Mouse (Mus musculus) MEL (cell line): ENCODE data around the gene Fxr1. TPM values are rescaled to one million over a fixed set of nuclear protein-coding genes. Genes with fewer than 3 reads are reported as not detected.

Experiments used
- DNase-seq: peaks from one replicate; pipeline ENCODE4 v3.0.0; 2011; ENCODE audit warnings: low read depth, low spot score
- H3K27ac ChIP-seq: 2 replicates; pipeline ENCODE4 v1.5.1; 2012; ENCODE audit warnings: low read depth, mild to moderate bottlenecking, control low read depth, low read length, moderate library complexity; ENCODE audit not compliant: control insufficient read depth
- H3K27me3 ChIP-seq, 2 experiments: fragments of 150-350 bp in 1 of 2; sonication (generic) in 1 of 2; 2 replicates each; pipeline ENCODE4 v1.6.1; 2012; ENCODE audit warnings: low read length in 2 of 2, mild to moderate bottlenecking in 2 of 2, improper control_type of control experiment in 1 of 2, moderate library complexity in 1 of 2; ENCODE audit not compliant: insufficient read depth in 2 of 2, control insufficient read depth in 1 of 2
- H3K36me3 ChIP-seq, 2 experiments: 2 replicates each; pipeline ENCODE4 v1.6.1; 2012 to 2014; ENCODE audit warnings: low read length in 2 of 2, improper control_type of control experiment in 1 of 2, inconsistent platforms in 1 of 2, mild to moderate bottlenecking in 1 of 2; ENCODE audit not compliant: insufficient read depth in 2 of 2, control insufficient read depth in 1 of 2
- H3K4me1 ChIP-seq, 2 experiments: fragments of 150-350 bp in 1 of 2; sonication (generic) in 1 of 2; 2 replicates each; pipeline ENCODE4 v1.6.1; 2012; ENCODE audit warnings: low read length in 2 of 2, improper control_type of control experiment in 1 of 2, mild to moderate bottlenecking in 1 of 2; ENCODE audit not compliant: insufficient read depth in 2 of 2, control insufficient read depth in 1 of 2
- H3K4me3 ChIP-seq, 2 experiments: fragments of 150-350 bp in 1 of 2; sonication (generic) in 1 of 2; 2 replicates each; pipeline ENCODE4 v1.5.1; 2012; ENCODE audit warnings: low read depth in 2 of 2, low read length in 2 of 2, mild to moderate bottlenecking in 2 of 2, moderate library complexity in 2 of 2, control low read depth in 1 of 2, improper control_type of control experiment in 1 of 2; ENCODE audit not compliant: control insufficient read depth in 1 of 2, insufficient read depth in 1 of 2
- H3K79me2 ChIP-seq: 2 replicates; pipeline ENCODE4 v1.6.1; 2012; ENCODE audit warnings: mild to moderate bottlenecking, low read length, moderate library complexity; ENCODE audit not compliant: control insufficient read depth, poor library complexity, insufficient read depth
- H3K9ac ChIP-seq: 2 replicates; pipeline ENCODE4 v1.6.1; 2012; ENCODE audit warnings: low read depth, mild to moderate bottlenecking, control low read depth, low read length, moderate library complexity; ENCODE audit not compliant: control insufficient read depth, poor library complexity, severe bottlenecking
- H3K9me3 ChIP-seq: fragments of 150-350 bp; sonication (generic); replicated peaks from 2 replicates; pipeline ENCODE4 v1.6.1; 2012; ENCODE audit warnings: mild to moderate bottlenecking, low read length, improper control_type of control experiment, moderate library complexity; ENCODE audit not compliant: insufficient read depth
- BHLHE40 ChIP-seq: IDR thresholded peaks from 2 replicates; pipeline ENCODE4 v1.6.1; 2012; ENCODE audit warnings: low read depth, mild to moderate bottlenecking, inconsistent platforms, low read length, improper control_type of control experiment, borderline replicate concordance
- CHD2 ChIP-seq: IDR thresholded peaks from 2 replicates; pipeline ENCODE4 v1.6.1; 2011; ENCODE audit warnings: low read length, improper control_type of control experiment
- CTCF ChIP-seq, 3 experiments: IDR thresholded peaks in 2 of 3; conservative IDR thresholded peaks in 1 of 3; 2 replicates each; pipeline ENCODE4 v1.5.1; 2011 to 2012; ENCODE audit warnings: low read length in 3 of 3, low read depth in 2 of 3, mild to moderate bottlenecking in 2 of 3, improper control_type of control experiment in 1 of 3, inconsistent platforms in 1 of 3, mixed read lengths in 1 of 3, moderate library complexity in 1 of 3; ENCODE audit not compliant: control insufficient read depth in 1 of 3, insufficient read depth in 1 of 3, poor library complexity in 1 of 3, severe bottlenecking in 1 of 3
- E2F4 ChIP-seq: IDR thresholded peaks from 2 replicates; pipeline ENCODE4 v1.6.1; 2011; ENCODE audit warnings: low read depth, low read length, improper control_type of control experiment, borderline replicate concordance
- EP300 ChIP-seq, 2 experiments: IDR thresholded peaks; 2 replicates each; pipeline ENCODE4 v1.6.1; 2011; ENCODE audit warnings: improper control_type of control experiment in 2 of 2, low read length in 2 of 2, low read depth in 1 of 2, mild to moderate bottlenecking in 1 of 2
- ETS1 ChIP-seq: IDR thresholded peaks from 2 replicates; pipeline ENCODE4 v1.6.1; 2012; ENCODE audit warnings: low read depth, mild to moderate bottlenecking, inconsistent platforms, low read length, improper control_type of control experiment, moderate library complexity
- GABPA ChIP-seq: IDR thresholded peaks from 2 replicates; pipeline ENCODE4 v1.6.1; 2012; ENCODE audit warnings: low read depth, mild to moderate bottlenecking, inconsistent platforms, low read length, improper control_type of control experiment, moderate library complexity
- HCFC1 ChIP-seq: IDR thresholded peaks from 2 replicates; pipeline ENCODE4 v1.6.1; 2012; ENCODE audit warnings: low read depth, mild to moderate bottlenecking, inconsistent platforms, low read length, improper control_type of control experiment, moderate library complexity
- KAT2A ChIP-seq: conservative IDR thresholded peaks from 2 replicates; pipeline ENCODE4 v1.6.1; 2012; ENCODE audit warnings: low read depth, low read length, improper control_type of control experiment, inconsistent platforms
- MAX ChIP-seq: IDR thresholded peaks from 2 replicates; pipeline ENCODE4 v1.6.1; 2011; ENCODE audit warnings: low read length, improper control_type of control experiment
- MEF2A ChIP-seq: IDR thresholded peaks from 2 replicates; pipeline ENCODE4 v1.6.1; 2014; ENCODE audit warnings: low read depth, mild to moderate bottlenecking, inconsistent platforms, low read length, improper control_type of control experiment; ENCODE audit not compliant: poor library complexity, insufficient replicate concordance, severe bottlenecking; ENCODE audit errors: extremely low read depth
- MXI1 ChIP-seq: IDR thresholded peaks from 2 replicates; pipeline ENCODE4 v1.6.1; 2011; ENCODE audit warnings: mild to moderate bottlenecking, low read depth, low read length, improper control_type of control experiment
- MYB ChIP-seq: IDR thresholded peaks from 2 replicates; pipeline ENCODE4 v1.6.1; 2011; ENCODE audit warnings: mild to moderate bottlenecking, low read depth, low read length, improper control_type of control experiment
- NELFE ChIP-seq: IDR thresholded peaks from 2 replicates; pipeline ENCODE4 v1.6.1; 2011; ENCODE audit warnings: low read depth, low read length, improper control_type of control experiment
- POLR2AphosphoS2 ChIP-seq: IDR thresholded peaks from 2 replicates; pipeline ENCODE4 v1.6.1; 2011; ENCODE audit warnings: low read length, improper control_type of control experiment
- POLR2AphosphoS5 ChIP-seq: IDR thresholded peaks from 2 replicates; pipeline ENCODE4 v1.6.1; 2012; ENCODE audit warnings: low read depth, borderline replicate concordance, mild to moderate bottlenecking, inconsistent platforms, low read length, moderate library complexity, mixed read lengths
- SIN3A ChIP-seq: IDR thresholded peaks from 2 replicates; pipeline ENCODE4 v1.6.1; 2012; ENCODE audit warnings: low read length, improper control_type of control experiment, inconsistent platforms
- SMC3 ChIP-seq: IDR thresholded peaks from 2 replicates; pipeline ENCODE4 v1.6.1; 2011; ENCODE audit warnings: low read depth, low read length, improper control_type of control experiment
- TBP ChIP-seq: IDR thresholded peaks from 2 replicates; pipeline ENCODE4 v1.8.0; 2011; ENCODE audit warnings: low read depth, low read length, improper control_type of control experiment
- USF1 ChIP-seq: IDR thresholded peaks from 2 replicates; pipeline ENCODE4 v1.6.1; 2014; ENCODE audit warnings: low read depth, mild to moderate bottlenecking, inconsistent platforms, low read length, improper control_type of control experiment, moderate library complexity
- USF2 ChIP-seq, 2 experiments: IDR thresholded peaks; 2 replicates each; pipeline ENCODE4 v1.6.1; 2011 to 2012; ENCODE audit warnings: improper control_type of control experiment in 2 of 2, low read length in 2 of 2, borderline replicate concordance in 1 of 2, inconsistent platforms in 1 of 2, low read depth in 1 of 2, mild to moderate bottlenecking in 1 of 2; ENCODE audit not compliant: insufficient read depth in 1 of 2
- ZC3H11A ChIP-seq: IDR thresholded peaks from 2 replicates; pipeline ENCODE4 v1.6.1; 2012; ENCODE audit warnings: low read depth, mild to moderate bottlenecking, inconsistent platforms, low read length, improper control_type of control experiment
- ZKSCAN1 ChIP-seq: IDR thresholded peaks from 2 replicates; pipeline ENCODE4 v1.6.1; 2012; ENCODE audit warnings: low read depth, mild to moderate bottlenecking, inconsistent platforms, low read length, improper control_type of control experiment, moderate library complexity
- polyA plus RNA-seq, 2 experiments: library from polyadenylated mRNA; stranded (reverse) in 1 of 2; unstranded in 1 of 2; fragments of >175 nt in 1 of 2; fragments of >200 nt in 1 of 2; gene quantifications; 2 replicates each; pipeline versions ENCODE4 v1.2.1 to v1.2.4; 2012; ENCODE audit warnings: low replicate concordance in 2 of 2, low read depth in 1 of 2; ENCODE audit not compliant: insufficient read length in 2 of 2, insufficient read depth in 1 of 2, missing spikeins in 1 of 2
- total RNA-seq: library from RNA; depleted of rRNA; stranded (reverse); fragments of 300-350 nt; gene quantifications from 2 replicates; pipeline ENCODE4 v1.2.3, GENCODE M21; 2012

Gene Fxr1
- total and polyA plus RNA-seq, 3 experiments: 92.8 to 123 (median 98.3) TPM

DNA sequence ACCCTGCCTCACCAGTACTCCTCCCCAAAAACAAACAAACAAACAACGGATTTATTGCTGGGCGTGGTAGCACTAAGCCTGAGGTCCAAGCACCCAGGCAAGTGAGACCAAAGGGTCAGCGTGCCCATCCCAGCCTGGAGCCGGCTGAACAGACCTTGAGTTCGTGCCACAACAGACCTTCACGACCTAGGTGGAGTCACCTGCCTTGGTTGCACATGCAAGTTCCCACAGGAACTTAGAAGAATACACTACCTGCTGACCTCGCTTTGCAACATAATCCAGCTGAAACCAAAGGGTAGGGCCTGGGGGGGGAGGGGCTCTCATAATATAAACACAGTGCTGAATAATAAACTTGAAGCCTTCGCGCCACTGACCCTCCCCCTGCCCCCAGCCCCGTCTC, 29.3 kb upstream of the Fxr1 start:
- peaks cover 0 to under 1% of the 10 kb centered on the region in 2 experiments; a peak in 1 of 4 replicates for H3K36me3 ChIP-seq
- DNase-seq: no peak
- TF ChIP-seq SIN3A: no peak
- no peak for TF ChIP-seq TBP
- no peak for TF ChIP-seq CHD2
- no peak for TF ChIP-seq CTCF (IDR thresholded peaks at IDR 0.05 in 2 of 3, conservative IDR thresholded peaks at IDR 0.05 in 1 of 3; ENCODE audit: control insufficient read depth in 1 of 3, insufficient read depth in 1 of 3, low read depth in 2 of 3, low read length in 3 of 3, poor library complexity in 1 of 3, severe bottlenecking in 1 of 3)
- no peak for TF ChIP-seq EP300 (IDR thresholded peaks at IDR 0.05; ENCODE audit: low read depth in 1 of 2, low read length in 2 of 2)
- TF ChIP-seq ETS1: no peak
- TF ChIP-seq HCFC1: no peak
- no peak for TF ChIP-seq BHLHE40
- TF ChIP-seq E2F4: no peak
- no peak for TF ChIP-seq MXI1
- TF ChIP-seq ZKSCAN1: no peak
- TF ChIP-seq POLR2AphosphoS5: no peak
- TF ChIP-seq KAT2A: no peak
- no peaks in the 10 kb centered on the region for H3K9me3 ChIP-seq
- no peaks in the 10 kb centered on the region for H3K79me2 ChIP-seq
- no peak overlapping the region for H3K9ac ChIP-seq
- H3K27me3 ChIP-seq: no peaks in the 10 kb centered on the region; a peak in 2 of 4 replicates
- no peak overlapping the region for H3K27ac ChIP-seq
- H3K4me1 ChIP-seq: no peaks in the 10 kb centered on the region; a peak in 1 of 4 replicates
- no peak overlapping the region for H3K4me3 ChIP-seq

DNA sequence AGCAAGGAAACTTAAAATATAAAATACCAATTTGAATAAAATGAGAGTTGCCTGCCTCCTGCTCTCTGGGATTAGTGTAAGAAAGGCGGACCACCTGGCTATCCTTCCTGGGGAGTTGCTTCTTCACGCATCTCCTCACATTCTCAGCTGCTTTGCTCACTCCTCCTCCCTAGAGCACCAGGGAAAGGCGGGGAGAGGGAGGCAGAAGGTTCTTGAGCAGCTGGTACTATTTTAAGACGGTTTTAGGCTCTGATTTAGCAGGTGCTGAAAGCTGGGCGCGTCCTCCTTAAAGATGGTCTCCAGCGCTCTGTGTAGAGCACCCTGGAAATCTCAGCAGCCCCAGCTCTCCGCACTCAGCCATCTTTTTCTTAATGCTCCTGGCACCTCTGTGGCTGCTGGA, 28.8 kb upstream of the Fxr1 start:
- Histone ChIP-seq H3K27me3 (no peaks in the 10 kb centered on the region; a peak in 2 of 4 replicates), H3K4me1 (no peaks in the 10 kb centered on the region; a peak in 1 of 4 replicates), H3K36me3 (no peaks in the 10 kb centered on the region), H3K9me3 (no peaks in the 10 kb centered on the region), H3K27ac (no peak overlapping the region), H3K9ac (no peak overlapping the region), H3K4me3 (no peak overlapping the region), H3K79me2 (no peaks in the 10 kb centered on the region)
- no peak for TF ChIP-seq ZC3H11A
- no peak for TF ChIP-seq NELFE
- TF ChIP-seq POLR2AphosphoS5: no peak
- TF ChIP-seq TBP: no peak
- TF ChIP-seq SMC3: no peak
- TF ChIP-seq SIN3A: no peak
- no peak for TF ChIP-seq MYB
- no peak for TF ChIP-seq KAT2A
- TF ChIP-seq MEF2A: no peak
- TF ChIP-seq USF2 (IDR thresholded peaks at IDR 0.05; ENCODE audit: borderline replicate concordance in 1 of 2, insufficient read depth in 1 of 2, low read depth in 1 of 2, low read length in 2 of 2): no peak
- TF ChIP-seq MXI1: no peak
- TF ChIP-seq GABPA: no peak
- TF ChIP-seq MAX: no peak
- no peak for TF ChIP-seq USF1
- TF ChIP-seq CHD2: no peak
- no peak for TF ChIP-seq POLR2AphosphoS2
- DNase-seq: no peak
